Mouse (Mus musculus): ENCODE results near the gene Wdtc1. TPM values are rescaled to one million over a fixed set of nuclear protein-coding genes. Genes with fewer than 3 reads are reported as not detected.
A peak's percentile ranks its signal among the peaks of the same experiment; 100 is the strongest.

The Wdtc1 gene
- polyA plus RNA-seq, 1 experiment from 2014 or later: 18.6 TPM

DNA sequence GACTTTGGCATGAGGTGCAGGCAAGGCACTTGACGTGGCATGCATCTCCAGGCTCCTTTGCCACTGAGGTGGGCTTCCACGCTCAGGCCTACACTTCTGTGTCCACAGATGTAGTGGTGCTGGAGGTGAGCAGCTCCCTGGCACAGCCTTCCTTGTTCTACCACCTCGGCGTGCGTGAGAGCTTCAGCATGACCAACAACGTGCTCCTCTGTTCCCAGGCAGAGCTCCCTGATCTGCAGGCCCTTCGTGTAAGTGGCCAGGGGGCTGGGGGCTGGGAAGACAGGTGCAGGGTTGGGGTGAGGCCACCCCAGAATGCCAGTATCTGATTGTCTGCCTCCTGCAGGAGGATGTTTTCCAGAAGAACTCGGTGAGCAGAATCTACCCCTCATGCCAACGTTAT is 110.6 kb downstream of the Wdtc1 start:
- Histone ChIP-seq H3K4me3 (replicated peaks) (no peak overlapping the region), H3K9me3 (no peaks in the 10 kb centered on the region), H3K4me2 (no peak overlapping the region), H3K27ac (no peak overlapping the region), H3K36me3 (no peaks in the 10 kb centered on the region), H3K27me3 (replicated peaks) (peaks cover 15% of the 10 kb centered on the region; the same call in 1 of the 2 replicates), H3K9ac (no peak overlapping the region), H3K4me1 (peaks cover 18% of the 10 kb centered on the region; the same call in 1 of the 2 replicates)
- WGBS: 65% methylated on average over 9 of the region's 9 CpGs
- ATAC-seq (ENCODE audit: insufficient read depth, low FRiP score, low read depth): no peak

Small RNA genes lying within 50 kb of the gene (microRNA-seq; reads per million reads assigned to microRNA genes)
- 1.9 reads per million, percentile 2 among the genes with 10 or more reads in this experiment for gene Mir5122

Other genes with a start within 250 kb of the Wdtc1 start
- gene Wasf2, start 223.0 kb downstream of the Wdtc1 start, polyA plus RNA-seq (2015; fragmentation: Nextera tagmentation; extraction: Ambion mirVana): 109 TPM in 2 replicates
- 6.8 and 7.8 TPM in 2 replicates for gene Cd164l2, start 141.3 kb downstream of the Wdtc1 start, polyA plus RNA-seq (2015; fragmentation: Nextera tagmentation; extraction: Ambion mirVana)
- 0.13 and 0.23 TPM in 2 replicates for gene Gpr3, start 140.9 kb downstream of the Wdtc1 start, polyA plus RNA-seq (2015; fragmentation: Nextera tagmentation; extraction: Ambion mirVana)
- gene Map3k6, start 112.7 kb downstream of the Wdtc1 start, polyA plus RNA-seq (2015; fragmentation: Nextera tagmentation; extraction: Ambion mirVana): 5.0 and 8.6 TPM in 2 replicates
- 17.0 and 29.0 TPM in 2 replicates for gene Sytl1, start 90.4 kb downstream of the Wdtc1 start, polyA plus RNA-seq (2015; fragmentation: Nextera tagmentation; extraction: Ambion mirVana)
- 73.6 and 74.2 TPM in 2 replicates for gene Tmem222, start 75.7 kb downstream of the Wdtc1 start, polyA plus RNA-seq (2015; fragmentation: Nextera tagmentation; extraction: Ambion mirVana)
- 8.8 and 9.3 TPM in 2 replicates for gene Slc9a1, start 16.2 kb upstream of the Wdtc1 start, polyA plus RNA-seq (2015; fragmentation: Nextera tagmentation; extraction: Ambion mirVana)
- 2.4 and 4.1 TPM in 2 replicates for gene Tent5b, start 126.7 kb upstream of the Wdtc1 start, polyA plus RNA-seq (2015; fragmentation: Nextera tagmentation; extraction: Ambion mirVana)
- gene Trnp1, start 145.1 kb upstream of the Wdtc1 start, polyA plus RNA-seq (2015; fragmentation: Nextera tagmentation; extraction: Ambion mirVana): 2.8 and 3.1 TPM in 2 replicates
- gene Kdf1, start 165.5 kb upstream of the Wdtc1 start, polyA plus RNA-seq (2015; fragmentation: Nextera tagmentation; extraction: Ambion mirVana): 31.5 and 38.6 TPM in 2 replicates
- 291 and 292 TPM in 2 replicates for gene Nudc, start 192.5 kb upstream of the Wdtc1 start, polyA plus RNA-seq (2015; fragmentation: Nextera tagmentation; extraction: Ambion mirVana)
- 10.4 and 11.2 TPM in 2 replicates for gene Nr0b2, start 199.9 kb upstream of the Wdtc1 start, polyA plus RNA-seq (2015; fragmentation: Nextera tagmentation; extraction: Ambion mirVana)
- gene Gpatch3, start 221.3 kb upstream of the Wdtc1 start, polyA plus RNA-seq (2015; fragmentation: Nextera tagmentation; extraction: Ambion mirVana): 6.2 and 6.5 TPM in 2 replicates
- 16.4 and 17.7 TPM in 2 replicates for gene Gpn2, start 230.9 kb upstream of the Wdtc1 start, polyA plus RNA-seq (2015; fragmentation: Nextera tagmentation; extraction: Ambion mirVana)
- gene Sfn, start 248.7 kb upstream of the Wdtc1 start, polyA plus RNA-seq (2015; fragmentation: Nextera tagmentation; extraction: Ambion mirVana): 138 and 228 TPM in 2 replicates